Comparison of ENCODE assay signal across 9 mouse cellular contexts in genomic region chr7:81154960-81155359, GRCm38 (mm10). TPM values are rescaled to one million over a fixed set of nuclear protein-coding genes. Genes with fewer than 3 reads are reported as not detected.
DNase-seq lines count a peak whose midpoint lies in the region; ATAC-seq and TF ChIP-seq lines count a peak whose summit lies in the region.
"Had no signal": no experiment of that assay in that cellular context is flagged by ENCODE, and none has a peak within 500 bp of the region (broad histone marks: within the 10 kb centered on the region; RNA-seq: fewer than 3 reads in every experiment).

No protein-coding gene starts in this region.

- peak; percentile 61; the same call in 1 of the 2 replicates for ATAC-seq in hindbrain, embryonic 13.5 days (ENCODE audit: low FRiP score)
- ATAC-seq in megakaryocyte-erythroid progenitor cell, adult 5-6 weeks (replicated peaks; ENCODE audit: low FRiP score, low TSS enrichment, poor library complexity, severe bottlenecking) = peak; percentile 92

- DNase-seq in testis, postnatal 14 days (ENCODE audit: low spot score) = no peak
- DNase-seq in cerebellum, adult 2 months = peak; percentile 28 to 56
- peak; percentile 19 to 37 for DNase-seq in frontal cortex, postnatal 25 days (ENCODE audit: low spot score in 2 of 2)
- peak; percentile 9 to 60 for DNase-seq in left cerebral cortex, postnatal 10 days (ENCODE audit: extremely low spot score in 1 of 2, low spot score in 2 of 2)
- peak; percentile 65 to 68 for DNase-seq in spleen, adult 2 months (ENCODE audit: low read depth in 1 of 2, low spot score in 2 of 2)

- WGBS in cerebellum, adult 2 months = 0% methylated on average over 3 of the region's 3 CpGs
- WGBS in hindbrain, embryonic 13.5 days = 4% methylated on average over 3 of the region's 3 CpGs
- WGBS in spleen, adult 2 months = 0% methylated on average over 3 of the region's 3 CpGs

- no peaks in the 10 kb centered on the region for H3K36me3 ChIP-seq in testis, adult 2 months (ENCODE audit: control insufficient read depth, insufficient read depth, low read length)
- H3K36me3 ChIP-seq in hindbrain, embryonic 13.5 days = no peaks in the 10 kb centered on the region
- H3K36me3 ChIP-seq in spleen, adult 2 months (ENCODE audit: control insufficient read depth, insufficient read depth, low read length) = no peaks in the 10 kb centered on the region
- H3K36me3 ChIP-seq: embryonic facial prominence, embryonic 15.5 days had no signal

- peaks cover 5% of the 10 kb centered on the region; the same call in 1 of the 2 replicates for H3K9me3 ChIP-seq in hindbrain, embryonic 13.5 days
- H3K9me3 ChIP-seq: embryonic facial prominence, embryonic 15.5 days had no signal

- no peak overlapping the region for H3K27ac ChIP-seq in testis, adult 2 months (ENCODE audit: control insufficient read depth, insufficient read depth, low read depth, low read length)
- no peak overlapping the region for H3K27ac ChIP-seq in cerebellum, adult 2 months (ENCODE audit: insufficient read depth, low read length)
- no peak overlapping the region for H3K27ac ChIP-seq in hindbrain, embryonic 13.5 days
- H3K27ac ChIP-seq in spleen, adult 2 months (ENCODE audit: insufficient read depth, low read length) = no peak overlapping the region
- H3K27ac ChIP-seq: embryonic facial prominence, embryonic 15.5 days had no signal

- no peak overlapping the region for H3K4me3 ChIP-seq in testis, adult 2 months (ENCODE audit: control insufficient read depth, low read depth, low read length)
- H3K4me3 ChIP-seq in cerebellum, adult 2 months (replicated peaks; ENCODE audit: insufficient read depth, low read depth, low read length) = no peak overlapping the region
- H3K4me3 ChIP-seq in hindbrain, embryonic 13.5 days = no peak overlapping the region
- no peak overlapping the region for H3K4me3 ChIP-seq in spleen, adult 2 months (ENCODE audit: extremely low read depth, insufficient read depth, insufficient read length)
- H3K4me3 ChIP-seq: embryonic facial prominence, embryonic 15.5 days had no signal

- no peak overlapping the region for H3K9ac ChIP-seq in hindbrain, embryonic 13.5 days
- H3K9ac ChIP-seq: embryonic facial prominence, embryonic 15.5 days had no signal

- no peak overlapping the region for H3K4me2 ChIP-seq in hindbrain, embryonic 13.5 days
- H3K4me2 ChIP-seq: embryonic facial prominence, embryonic 15.5 days had no signal

- H3K4me1 ChIP-seq in testis, adult 2 months (ENCODE audit: control insufficient read depth, insufficient read depth, low read length) = peaks cover 23% of the 10 kb centered on the region
- no peaks in the 10 kb centered on the region for H3K4me1 ChIP-seq in cerebellum, adult 2 months (ENCODE audit: control insufficient read depth, insufficient read depth, low read length)
- no peaks in the 10 kb centered on the region for H3K4me1 ChIP-seq in hindbrain, embryonic 13.5 days (replicated peaks)
- no peaks in the 10 kb centered on the region for H3K4me1 ChIP-seq in spleen, adult 2 months (ENCODE audit: control insufficient read depth, insufficient read depth, insufficient read length)
- H3K4me1 ChIP-seq: embryonic facial prominence, embryonic 15.5 days had no signal

- peak; percentile 63; the same call in 1 of the 2 replicates for TF ChIP-seq CTCF in testis, adult 2 months (IDR thresholded peaks at IDR 0.05; ENCODE audit: control insufficient read depth, insufficient read depth, insufficient replicate concordance, low read depth, low read length)
- TF ChIP-seq CTCF in cerebellum, adult 2 months (IDR thresholded peaks at IDR 0.05; ENCODE audit: borderline replicate concordance, insufficient read depth, low read depth, low read length) = peak; percentile 88
- peak; percentile 94 for TF ChIP-seq CTCF in spleen, adult 2 months (IDR thresholded peaks at IDR 0.05; ENCODE audit: extremely low read depth, insufficient read depth, insufficient read length, insufficient replicate concordance)

- TF ChIP-seq POLR2A in testis, adult 2 months (IDR thresholded peaks at IDR 0.05; ENCODE audit: control insufficient read depth, low read depth, low read length) = no peak
- no peak for TF ChIP-seq POLR2A in cerebellum, adult 2 months (IDR thresholded peaks at IDR 0.05; ENCODE audit: borderline replicate concordance, insufficient read depth, low read length)
- TF ChIP-seq POLR2A in spleen, adult 2 months (IDR thresholded peaks at IDR 0.05; ENCODE audit: low read depth, low read length) = no peak

- intact Hi-C loops in left cerebral cortex, postnatal 10 days (cut with DNase I) = loop anchor here (5.0 to 10.0 kb wide), 2 partner anchors 298 to 420 kb away; no protein-coding TSS in a partner anchor

- no peaks in the 10 kb centered on the region for H3K27me3 ChIP-seq in testis, adult 2 months (ENCODE audit: control insufficient read depth, insufficient read depth, low read length)
- no peaks in the 10 kb centered on the region for H3K27me3 ChIP-seq in cerebellum, adult 2 months (ENCODE audit: control insufficient read depth, insufficient read depth, low read length)
- no peaks in the 10 kb centered on the region for H3K27me3 ChIP-seq in hindbrain, embryonic 13.5 days
- no peaks in the 10 kb centered on the region for H3K27me3 ChIP-seq in spleen, adult 2 months (ENCODE audit: control insufficient read depth, insufficient read depth, low read length)
- H3K27me3 ChIP-seq: embryonic facial prominence, embryonic 15.5 days had no signal

RNA-seq across cellular contexts. Expression of gene Slc28a1, which starts 40.4 kb away (rescaled TPM):
- polyA plus RNA-seq in testis, adult 2 months (2012; rRNA removed) = 2.0 and 3.1 TPM in 2 replicates
- 0.06 and 0.07 TPM in 2 replicates for polyA plus RNA-seq in cerebellum, adult 2 months (2012; rRNA removed)
- polyA plus RNA-seq in hindbrain, embryonic 13.5 days (2015; fragmentation: Nextera tagmentation; extraction: Ambion mirVana) = not detected in 2 replicates
- total RNA-seq in left cerebral cortex, postnatal 10 days (2021) = under 1 TPM in 1 of 2 experiments, not detected in 1; 0.15 TPM
- total RNA-seq in megakaryocyte-erythroid progenitor cell, adult 5-6 weeks (2014; fragmentation: Nextera tagmentation) = not detected in 2 replicates
- not detected in 2 replicates for total RNA-seq in megakaryocyte-erythroid progenitor cell, adult 5-6 weeks (2017)
- 0.07 and 0.12 TPM in 2 replicates for polyA plus RNA-seq in spleen, adult 2 months (2012; rRNA removed)
- polyA plus RNA-seq: embryonic facial prominence, embryonic 15.5 days had no signal

RNA-seq across cellular contexts. Expression of gene Pde8a, which starts 58.4 kb away (rescaled TPM):
- polyA plus RNA-seq in testis, adult 2 months (2012; rRNA removed) = 95.2 and 101 TPM in 2 replicates
- 16.4 and 21.8 TPM in 2 replicates for polyA plus RNA-seq in cerebellum, adult 2 months (2012; rRNA removed)
- polyA plus RNA-seq in hindbrain, embryonic 13.5 days (2015; fragmentation: Nextera tagmentation; extraction: Ambion mirVana) = 2.1 and 2.5 TPM in 2 replicates
- 1 to 10 TPM; 3.2 to 3.6 TPM for total RNA-seq in left cerebral cortex, postnatal 10 days (2021)
- total RNA-seq in megakaryocyte-erythroid progenitor cell, adult 5-6 weeks (2014; fragmentation: Nextera tagmentation) = 0.33 and 1.0 TPM in 2 replicates
- total RNA-seq in megakaryocyte-erythroid progenitor cell, adult 5-6 weeks (2017) = 0.23 and 0.94 TPM in 2 replicates
- polyA plus RNA-seq in spleen, adult 2 months (2012; rRNA removed) = 5.5 and 6.3 TPM in 2 replicates
